Mouse (Mus musculus): ENCODE results near the gene Snx27. TPM values are rescaled to one million over a fixed set of nuclear protein-coding genes. Genes with fewer than 3 reads are reported as not detected.

Snx27 gene
- total RNA-seq, 2 experiments from 2014 or later, result 24.4 to 28.6 TPM

DNA sequence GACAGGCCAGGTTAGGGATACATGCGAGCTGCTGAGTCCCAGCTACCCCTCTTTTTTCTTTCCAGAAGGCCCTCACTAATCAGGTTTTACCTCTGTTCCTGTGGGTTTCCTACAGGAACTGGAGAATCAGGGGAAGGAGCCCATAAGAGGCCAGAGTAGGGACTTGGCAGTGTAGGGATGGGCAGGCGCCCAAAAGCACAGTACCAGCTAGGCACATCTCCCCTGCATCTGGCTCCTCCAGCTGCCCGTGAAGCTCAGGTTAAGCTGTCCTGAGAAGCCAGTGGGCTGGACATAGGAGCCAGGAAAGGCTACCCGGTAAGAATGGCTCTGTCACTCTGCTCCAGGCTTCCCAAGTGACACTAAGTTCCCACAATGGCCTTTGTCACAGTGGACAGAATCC lies 101.1 kb downstream of the Snx27 start:
- intact Hi-C loops (cut with DNase I), result no loop called here
- no peak for DNase-seq

DNA sequence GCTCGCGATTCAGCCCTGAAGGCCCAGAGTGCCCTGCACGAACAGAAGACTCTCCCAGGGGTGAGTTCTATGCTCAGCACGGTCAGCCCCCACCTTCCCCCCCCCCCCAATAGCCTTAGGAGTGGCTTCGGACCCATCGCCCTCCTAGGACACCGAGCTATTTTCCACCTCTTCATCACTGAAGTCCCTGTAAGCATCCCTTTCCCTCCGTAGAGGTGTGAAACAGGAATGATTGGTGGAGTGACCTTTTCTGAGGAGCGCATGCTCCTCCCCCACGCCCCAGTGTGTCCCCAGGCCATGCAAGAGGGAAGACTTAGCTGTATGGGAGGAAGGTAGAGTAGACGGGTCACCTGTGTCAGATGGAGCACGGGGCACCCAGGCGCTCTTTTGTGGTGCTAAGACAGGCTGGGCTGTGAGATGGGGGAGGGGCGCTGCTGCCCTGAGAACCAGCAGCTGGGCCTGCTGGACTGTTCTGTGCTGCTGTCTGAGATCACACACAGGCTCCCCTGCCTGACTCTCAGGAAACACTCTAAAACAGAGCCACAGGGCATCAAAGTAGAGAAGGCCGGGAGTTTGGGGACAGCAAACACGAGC lies 102.1 kb downstream of the Snx27 start, which contains the start of gene Riiad1:
Gene Riiad1, minus strand, starts transcription at position 51 of the 594 bp plus-strand sequence.
- DNase-seq, result no peak

DNA sequence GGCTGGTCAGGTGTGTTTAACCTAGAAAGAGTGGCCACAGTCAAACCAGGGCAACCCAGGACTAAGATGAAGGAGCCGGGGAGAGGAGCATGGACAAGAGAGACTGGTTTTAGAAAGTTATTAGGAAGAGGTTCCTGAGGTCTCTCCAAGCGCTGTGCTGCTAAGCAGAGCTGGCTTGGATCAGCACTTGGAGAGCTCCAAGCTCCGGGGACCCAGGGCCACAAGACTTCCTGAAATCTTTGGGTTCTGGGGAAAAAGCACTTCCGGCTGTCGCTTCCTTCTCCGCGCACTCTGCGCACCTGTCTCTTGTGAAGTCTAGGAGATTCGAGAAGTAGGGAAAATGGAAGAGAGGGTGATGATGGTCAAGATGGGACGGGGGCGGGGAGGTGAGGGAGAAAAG lies 103.0 kb downstream of the Snx27 start:
- intact Hi-C loops (cut with DNase I), result no loop called here
- peak in 1 of 2 experiments; percentile 26 for DNase-seq

More for the DNA sequence above, 102.1 kb downstream of the Snx27 start, which contains the start of gene Riiad1:
- intact Hi-C loops (cut with DNase I), result no loop called here

DNA sequence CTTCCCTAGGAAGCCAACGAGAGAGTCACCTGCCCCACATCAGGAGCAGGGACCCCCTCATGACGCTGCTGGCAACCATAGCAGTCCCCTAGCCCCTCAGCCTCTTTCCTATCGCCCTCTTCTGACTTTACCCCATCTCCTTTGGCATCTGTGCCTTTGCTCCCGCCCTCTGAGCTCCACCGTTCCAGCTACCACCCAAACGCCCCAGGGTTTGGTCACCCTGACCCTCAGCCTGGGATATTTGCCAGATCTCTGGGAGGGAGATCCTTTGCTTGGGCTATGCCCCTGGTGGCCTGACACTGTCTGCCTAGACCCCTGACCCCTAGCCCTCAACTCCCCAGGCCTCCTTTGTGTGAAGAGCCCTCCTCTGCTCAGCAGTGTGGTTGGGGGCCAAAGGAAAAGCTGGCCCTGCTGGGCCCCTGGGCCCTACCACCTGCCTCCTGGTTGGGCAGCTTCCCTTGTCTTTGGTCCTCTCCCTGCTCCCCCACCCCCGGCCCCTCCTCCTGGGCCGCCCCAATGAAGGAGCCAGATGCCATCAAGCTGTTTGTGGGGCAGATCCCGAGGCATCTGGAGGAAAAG lies 103.8 kb downstream of the Snx27 start:
- intact Hi-C loops (cut with DNase I), result no loop called here

DNA sequence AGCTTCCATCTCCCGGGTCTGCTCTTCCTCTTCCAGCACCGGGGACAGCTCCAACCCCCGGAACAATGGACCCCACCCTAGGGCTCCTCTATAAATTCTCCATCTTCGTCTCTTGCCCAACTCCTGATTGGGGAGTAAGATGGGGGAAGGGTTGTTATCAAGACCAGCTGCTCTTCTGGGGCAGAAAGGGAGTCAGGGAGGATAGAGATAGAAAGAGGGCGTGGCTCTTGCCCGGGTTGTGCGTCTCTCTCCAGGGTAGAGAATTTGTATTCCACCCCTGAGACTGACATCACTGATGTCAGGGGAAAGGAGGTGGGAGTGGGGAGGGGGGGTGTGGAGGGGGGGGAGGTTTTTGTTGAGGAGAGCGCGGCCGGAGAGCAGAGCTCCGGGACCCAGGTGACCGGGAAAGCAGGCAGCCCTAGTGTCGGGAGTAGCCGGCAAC lies 104.5 kb downstream of the Snx27 start, which contains the start of gene Celf3:
Gene Celf3, plus strand, starts transcription at position 315 of the 442 bp plus-strand sequence.
- no peak for DNase-seq
- intact Hi-C loops (cut with DNase I), result no loop called here

More for the DNA sequence above, 103.8 kb downstream of the Snx27 start:
- DNase-seq, result no peak

DNA sequence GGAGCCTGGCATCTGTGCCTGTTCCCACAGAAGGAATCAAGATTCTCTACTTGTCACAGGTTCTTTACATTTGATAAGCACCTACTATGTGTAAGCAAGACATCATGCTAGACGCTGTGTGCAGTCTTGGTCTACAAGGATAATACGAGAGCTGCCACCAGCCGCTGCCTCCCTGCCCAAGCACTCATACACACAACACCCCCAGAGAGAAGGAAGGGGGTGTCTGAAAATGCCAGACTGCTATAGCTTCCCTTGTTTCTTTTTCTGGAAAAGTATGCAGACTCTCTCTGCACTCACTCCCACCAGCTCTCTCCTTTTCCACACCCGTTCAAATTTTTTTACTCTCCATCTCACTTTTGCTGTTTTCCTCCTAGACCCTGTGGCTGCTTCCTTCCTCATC lies 105.1 kb downstream of the Snx27 start:
- no peak for DNase-seq
- intact Hi-C loops (cut with DNase I), result no loop called here

DNA sequence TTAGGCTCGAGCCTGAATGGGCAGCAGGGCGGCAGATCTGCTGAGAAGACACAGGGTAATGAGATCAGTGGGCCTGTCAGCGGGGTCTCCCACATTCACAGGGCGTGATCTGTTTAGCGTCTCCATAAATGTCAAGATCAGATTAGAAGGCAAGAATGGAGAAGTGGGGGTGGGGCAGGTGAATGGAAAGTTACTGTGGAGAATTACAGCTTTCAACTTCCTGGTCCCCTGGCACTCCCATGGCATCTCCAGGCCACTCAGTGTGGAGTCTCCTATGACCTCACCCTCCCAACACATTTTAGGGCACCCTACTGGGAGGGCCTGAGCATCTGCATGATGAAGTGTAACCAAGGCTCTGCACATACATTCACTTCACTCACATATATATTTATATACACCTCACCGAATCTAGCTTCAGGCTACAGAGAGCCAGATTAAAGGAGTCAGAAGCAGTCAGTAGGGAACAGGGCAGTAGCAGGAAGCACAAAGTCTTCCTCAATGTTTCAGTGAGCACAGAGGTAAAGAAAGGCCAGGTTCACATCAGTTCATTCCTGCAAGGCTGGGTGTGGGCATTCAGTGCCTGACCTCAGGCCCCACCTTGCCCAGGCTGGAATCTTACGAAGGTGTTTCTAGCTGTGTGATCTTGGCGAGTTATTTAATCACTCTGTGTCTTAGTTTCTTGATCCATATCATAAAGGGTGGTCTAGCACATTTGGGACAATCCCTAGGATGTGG lies 106.0 kb downstream of the Snx27 start:
- no peak for DNase-seq
- intact Hi-C loops (cut with DNase I), result no loop called here

DNA sequence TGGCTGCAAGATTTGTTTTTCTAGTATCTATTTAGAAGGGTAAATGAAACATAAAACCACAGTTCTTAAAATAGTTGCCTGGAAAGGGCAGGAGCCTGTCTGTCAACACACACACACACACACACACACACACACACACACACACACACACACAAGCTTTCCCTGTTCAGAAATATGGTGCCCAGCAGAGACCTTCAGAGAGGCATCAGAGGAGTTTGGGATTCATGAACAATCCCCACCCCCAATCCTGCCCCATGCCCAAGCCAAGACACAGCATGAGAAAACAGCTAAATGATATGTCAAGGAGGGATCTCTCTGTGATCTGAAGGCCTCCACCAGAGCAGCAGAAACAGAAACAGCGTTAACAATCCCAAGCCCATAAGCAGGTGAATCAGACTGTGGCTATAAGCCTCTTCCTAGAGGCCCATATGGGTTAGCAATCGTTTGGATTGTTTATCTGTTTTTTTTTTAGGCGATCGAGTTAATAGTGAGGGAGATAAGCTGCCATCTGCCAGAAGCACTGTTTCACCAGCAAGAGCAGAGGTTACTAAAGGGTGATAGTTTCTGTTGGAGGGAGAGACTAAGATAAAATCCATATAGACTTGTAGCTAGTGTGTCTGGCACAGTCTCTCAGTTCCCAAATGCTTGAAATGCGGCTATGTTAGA lies 108.8 kb downstream of the Snx27 start:
- DNase-seq, result no peak
- intact Hi-C loops (cut with DNase I), result no loop called here

DNA sequence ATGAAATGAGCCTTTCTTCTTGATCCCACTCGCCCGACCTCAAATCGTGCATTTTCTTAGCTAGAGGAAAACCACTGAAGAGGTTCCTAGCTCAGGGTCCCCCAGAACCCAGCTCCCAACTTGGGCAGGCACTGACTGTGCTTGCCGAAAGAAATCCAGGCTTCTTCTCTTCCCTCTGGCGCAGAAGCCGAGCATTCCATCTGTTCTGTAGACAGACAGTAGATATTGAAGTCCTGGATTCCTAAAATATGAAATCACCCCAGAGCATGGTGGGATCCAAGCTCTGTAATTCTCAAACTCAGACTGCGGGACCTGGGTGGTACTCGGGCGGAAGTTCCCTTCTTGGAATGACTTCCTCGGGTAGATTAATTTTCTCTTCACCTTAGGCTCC lies 109.4 kb downstream of the Snx27 start:
- intact Hi-C loops (cut with DNase I), result no loop called here
- DNase-seq, result no peak

DNA sequence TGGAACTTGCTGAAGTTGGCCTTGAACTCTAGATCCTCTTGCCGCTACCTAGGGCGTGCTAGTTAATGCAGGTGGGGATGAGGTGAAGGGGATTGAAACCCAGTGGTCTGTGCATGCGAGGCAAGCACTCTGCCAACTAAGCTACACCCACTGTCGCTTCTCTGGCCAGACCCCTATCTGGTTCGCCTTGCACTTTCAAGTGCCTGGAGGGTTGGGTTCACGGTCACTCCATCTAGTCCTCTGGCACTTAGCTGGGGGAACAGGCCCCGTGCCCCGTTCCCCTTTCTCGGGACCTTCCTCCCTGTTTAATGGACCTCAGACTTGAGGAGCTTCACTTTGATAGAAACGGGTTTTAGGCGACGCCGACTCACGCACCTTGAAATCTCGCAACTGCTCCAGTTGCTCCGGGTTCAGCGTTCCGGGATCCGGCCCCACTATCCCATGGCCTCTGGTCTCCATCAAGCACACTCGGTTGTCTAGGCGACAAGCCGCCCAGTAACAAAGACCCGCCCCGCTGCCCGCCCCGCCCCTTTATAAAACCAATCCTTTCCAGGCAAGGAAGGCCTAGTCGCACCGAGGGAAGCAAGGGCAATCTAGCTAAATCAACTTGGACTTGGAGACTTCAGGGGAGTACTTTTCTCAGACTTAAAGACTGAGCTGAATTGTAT lies 109.9 kb downstream of the Snx27 start:
- intact Hi-C loops (cut with DNase I), result no loop called here
- DNase-seq, result peak; percentile 29 to 39

DNA sequence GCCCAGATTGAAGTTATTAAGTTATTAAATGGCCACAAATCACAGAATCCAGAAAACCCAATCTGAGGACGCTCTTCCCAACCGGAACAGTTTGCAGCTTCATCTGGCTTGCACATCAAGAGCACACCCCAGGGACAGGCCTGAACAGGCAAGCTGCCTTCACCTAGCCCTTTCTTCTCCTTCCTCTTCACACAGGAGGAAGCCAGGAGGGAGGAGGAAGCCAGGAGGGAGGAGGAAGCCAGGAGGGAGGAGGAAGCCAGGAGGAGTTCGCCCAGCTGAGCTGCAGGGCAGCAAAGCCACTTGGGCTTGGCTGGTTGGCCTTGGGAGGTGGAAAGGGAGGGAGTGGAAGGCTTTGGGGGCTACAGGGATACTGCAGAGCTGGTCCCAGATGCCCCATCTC lies 113.6 kb downstream of the Snx27 start:
- no peak for DNase-seq
- intact Hi-C loops (cut with DNase I), result no loop called here

DNA sequence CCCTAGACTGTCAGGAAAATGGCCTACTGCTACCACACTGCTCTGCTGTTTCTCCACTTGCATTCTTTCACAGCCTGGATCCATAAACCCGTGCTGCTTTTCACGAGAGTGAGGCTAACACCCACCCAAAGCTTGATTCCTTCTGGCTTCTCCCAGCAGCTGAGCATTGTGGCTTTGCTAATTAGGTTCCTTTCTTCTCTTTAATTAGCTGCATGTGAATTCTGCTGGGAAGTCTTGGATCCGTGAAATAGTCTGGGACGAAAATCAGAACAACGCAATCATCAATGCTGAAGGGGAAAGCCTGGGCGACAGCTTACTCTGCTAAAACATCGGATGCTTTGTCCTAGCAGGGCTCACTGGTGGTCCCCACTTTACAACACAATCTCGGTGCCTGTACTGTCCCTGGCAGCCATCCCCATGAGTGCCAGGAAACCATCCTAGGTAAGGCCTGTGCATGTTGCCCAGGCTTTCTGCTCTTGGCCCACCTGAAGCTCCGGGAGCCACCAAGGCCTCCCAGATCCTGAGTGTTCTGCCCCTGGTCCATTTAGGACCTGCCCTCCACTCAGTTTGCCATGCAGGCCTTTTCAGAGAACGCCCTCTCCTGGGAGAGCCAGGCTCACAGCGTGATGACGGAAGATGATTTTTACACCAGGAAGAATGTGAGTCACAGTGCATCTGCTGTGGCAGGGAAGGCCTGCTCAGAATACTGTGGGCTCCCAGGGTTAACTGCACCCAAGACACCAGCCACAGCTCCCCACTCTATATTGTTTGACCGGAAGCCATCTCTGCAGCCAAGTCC lies 116.7 kb downstream of the Snx27 start:
- intact Hi-C loops (cut with DNase I), result no loop called here

DNA sequence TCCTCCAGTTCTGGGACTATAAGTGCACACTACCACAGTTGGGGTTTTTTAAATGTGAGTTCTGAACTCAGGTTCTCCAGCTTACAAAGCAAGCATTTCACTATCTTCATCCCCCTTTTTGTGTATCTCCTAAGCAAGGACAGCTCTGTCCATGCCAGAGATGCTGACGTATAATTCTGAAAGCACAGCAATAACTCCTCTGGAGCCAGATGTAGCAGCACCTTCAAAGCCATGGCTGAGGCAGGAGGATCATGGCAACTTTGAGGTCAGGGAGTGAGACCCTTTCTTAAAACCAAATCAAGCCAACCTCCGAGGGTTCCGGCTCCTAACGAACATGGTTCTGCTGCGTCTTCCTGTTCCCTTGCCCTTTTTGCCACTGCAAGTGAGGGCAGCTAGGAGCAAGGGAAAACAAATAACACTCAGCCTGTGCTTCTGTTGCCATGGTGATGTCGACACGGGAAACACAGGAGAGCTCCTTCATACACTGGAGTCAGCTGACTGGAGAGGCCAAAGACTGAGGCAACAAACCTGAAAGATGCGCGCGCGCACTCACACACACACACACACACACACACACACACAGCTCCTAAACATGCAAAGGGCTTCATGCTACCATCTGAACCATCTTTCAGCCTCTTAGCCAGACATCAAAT lies 118.5 kb downstream of the Snx27 start:
- DNase-seq, result no peak
- intact Hi-C loops (cut with DNase I), result no loop called here

More for the DNA sequence above, 116.7 kb downstream of the Snx27 start:
- DNase-seq, result no peak

DNA sequence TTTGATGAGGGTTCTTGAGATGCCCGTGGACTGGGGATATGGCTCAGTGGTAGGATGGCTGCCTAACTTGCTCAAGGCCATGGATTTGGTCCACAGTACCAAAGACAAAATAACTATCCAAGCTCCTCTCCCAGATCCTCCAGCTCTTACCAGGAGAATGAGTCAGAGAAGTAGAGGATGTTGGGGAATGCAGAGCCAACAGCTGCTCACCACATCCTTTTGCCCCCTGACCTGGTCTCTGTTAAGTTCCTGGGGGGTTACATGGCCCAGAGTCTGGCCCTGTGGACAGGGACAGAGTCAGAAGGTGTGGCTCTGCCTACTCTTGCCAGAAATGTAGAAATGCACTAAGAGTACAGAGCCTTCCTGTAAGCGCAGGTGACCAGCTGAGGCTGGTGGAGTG lies 122.7 kb downstream of the Snx27 start:
- intact Hi-C loops (cut with DNase I), result loop anchor here (5.0 kb wide), 2 partner anchors 122 to 262 kb away; partner anchors contain the start of gene Snx27
- no peak for DNase-seq

DNA sequence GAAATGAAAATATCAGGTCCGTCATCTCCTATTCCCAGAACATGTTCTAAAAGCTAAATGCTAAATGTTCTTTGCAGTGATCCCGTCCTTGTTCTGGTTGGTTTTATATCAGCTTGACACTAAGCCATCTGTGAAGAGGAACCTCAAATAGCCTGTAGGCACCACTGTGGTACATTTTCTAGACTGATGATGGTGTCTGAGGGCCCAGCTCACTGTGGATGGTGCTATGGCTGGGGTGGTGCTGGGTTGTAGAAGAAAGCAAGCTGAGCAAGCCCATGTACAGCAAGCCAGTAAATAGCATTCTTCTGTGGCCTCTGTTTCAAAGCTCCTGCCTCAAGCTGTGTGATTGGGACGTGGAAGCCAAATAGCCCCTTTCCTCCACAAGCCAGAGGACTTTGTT lies 125.5 kb downstream of the Snx27 start:
- no peak for DNase-seq
- intact Hi-C loops (cut with DNase I), result loop anchor here (2.0 to 5.0 kb wide), 3 partner anchors 46 to 265 kb away; partner anchors contain the start of gene Snx27

DNA sequence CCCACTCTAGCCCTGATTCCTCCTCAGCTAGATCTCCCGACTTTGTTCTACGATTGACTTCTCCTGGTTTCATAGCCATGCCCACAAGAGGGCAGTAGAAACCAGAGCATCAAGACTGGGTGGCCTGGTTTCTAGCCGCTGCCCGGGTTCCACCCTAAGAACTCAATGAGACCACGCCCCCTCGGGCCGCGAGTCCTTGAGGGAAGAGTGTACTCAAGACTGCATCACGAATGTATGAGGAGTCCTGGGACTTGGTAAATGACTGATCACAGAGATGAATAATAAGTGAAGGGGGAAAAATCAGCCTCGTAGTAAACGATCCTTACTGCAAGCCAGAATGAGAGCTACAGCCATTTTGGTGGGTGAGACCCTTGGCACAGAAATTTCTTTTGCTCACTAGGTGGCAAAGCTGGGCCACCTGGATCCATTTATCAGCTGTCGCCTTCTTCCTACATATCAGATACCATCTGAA lies 126.0 kb downstream of the Snx27 start:
- DNase-seq, result peak; percentile 78 to 86
- intact Hi-C loops (cut with DNase I), result loop anchor here (1.0 to 5.0 kb wide), 4 partner anchors 46 to 266 kb away; partner anchors contain the start of gene Snx27

DNA sequence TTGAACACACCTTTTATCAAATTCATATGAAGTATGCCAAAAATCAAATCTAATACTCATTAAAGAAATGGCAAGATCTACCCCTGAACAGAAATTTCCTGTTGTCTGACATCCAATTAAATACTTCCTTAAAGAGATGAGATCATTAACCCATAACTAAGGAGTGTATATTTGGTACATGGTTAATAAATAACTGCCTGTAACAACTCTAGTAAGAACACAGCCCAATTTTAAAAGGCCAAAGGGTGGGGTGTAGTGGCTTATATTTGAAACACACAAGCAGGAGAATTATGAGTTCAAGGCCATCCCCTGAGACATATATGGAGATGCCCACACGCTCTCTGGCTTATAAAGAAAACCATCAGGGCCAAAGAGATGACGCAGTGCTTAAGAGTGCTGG lies 133.1 kb downstream of the Snx27 start:
- no peak for DNase-seq
- intact Hi-C loops (cut with DNase I), result no loop called here

All from heart, postnatal 14 days (tissue).